Mouse (Mus musculus) layer of hippocampus, postnatal 36 days (tissue): ENCODE measurements at regions not wholly inside any gene's neighbourhood (a gene's known extent, or its start where the extent isn't known, plus 50 kb on each side); places are given as distances from the start of the nearest gene placed in this dataset.
"Not testable (repeated sequence)": the region's sequence is repeated elsewhere in the genome, so short reads cannot be mapped to it uniquely, and the experiment has no call there.

Experiments used
- DNase-seq, 2 experiments: peaks; one replicate each; pipeline ENCODE4 v3.0.0; 2022

GRCm38 (mm10) chr1:164543045-164543803 is 85.1 kb upstream of the Atp1b1 start:
- no peak for DNase-seq

GRCm38 (mm10) chr1:164541711-164542110 is 83.6 kb upstream of the Atp1b1 start:
- DNase-seq = no peak

- DNase-seq = no peak
These were observed 80.3 kb upstream of the Atp1b1 start for GRCm38 (mm10) chr1:164538304-164539043.

GRCm38 (mm10) chr1:164537324-164537948 is 79.3 kb upstream of the Atp1b1 start:
- no peak for DNase-seq

- no peak for DNase-seq
These were observed 74.0 kb upstream of the Atp1b1 start for GRCm38 (mm10) chr1:164532196-164532595.

- no peak for DNase-seq
These were observed 73.6 kb upstream of the Atp1b1 start for GRCm38 (mm10) chr1:164531741-164532140.

GRCm38 (mm10) chr1:164526748-164527147 is 68.6 kb upstream of the Atp1b1 start:
- DNase-seq = no peak

- no peak for DNase-seq
These were observed 64.4 kb upstream of the Atp1b1 start for GRCm38 (mm10) chr1:164522377-164523150.

GRCm38 (mm10) chr1:164521371-164522130 is 63.4 kb upstream of the Atp1b1 start:
- DNase-seq = no peak

GRCm38 (mm10) chr1:164518866-164519265 is 60.7 kb upstream of the Atp1b1 start:
- no peak for DNase-seq

- DNase-seq = no peak
These were observed 60.2 kb upstream of the Atp1b1 start for GRCm38 (mm10) chr1:164518308-164518707.

GRCm38 (mm10) chr1:164517362-164517761 is 59.2 kb upstream of the Atp1b1 start:
- not testable (repeated sequence) for DNase-seq

GRCm38 (mm10) chr1:164511628-164512385 is 53.7 kb upstream of the Atp1b1 start:
- no peak for DNase-seq

GRCm38 (mm10) chr1:164509226-164509625 is 51.1 kb upstream of the Atp1b1 start:
- no peak for DNase-seq

GRCm38 (mm10) chr1:164508556-164508955 is 50.4 kb upstream of the Atp1b1 start:
- DNase-seq = no peak

GRCm38 (mm10) chr1:164508106-164508505 is 50.0 kb upstream of the Atp1b1 start:
- DNase-seq = no peak
